Mouse (Mus musculus): ENCODE measurements around the gene Ostm1. TPM values are rescaled to one million over a fixed set of nuclear protein-coding genes. Genes with fewer than 3 reads are reported as not detected.

Gene Ostm1
- total RNA-seq, 2 experiments from 2014 or later, result 42.9 to 45.4 TPM

DNA sequence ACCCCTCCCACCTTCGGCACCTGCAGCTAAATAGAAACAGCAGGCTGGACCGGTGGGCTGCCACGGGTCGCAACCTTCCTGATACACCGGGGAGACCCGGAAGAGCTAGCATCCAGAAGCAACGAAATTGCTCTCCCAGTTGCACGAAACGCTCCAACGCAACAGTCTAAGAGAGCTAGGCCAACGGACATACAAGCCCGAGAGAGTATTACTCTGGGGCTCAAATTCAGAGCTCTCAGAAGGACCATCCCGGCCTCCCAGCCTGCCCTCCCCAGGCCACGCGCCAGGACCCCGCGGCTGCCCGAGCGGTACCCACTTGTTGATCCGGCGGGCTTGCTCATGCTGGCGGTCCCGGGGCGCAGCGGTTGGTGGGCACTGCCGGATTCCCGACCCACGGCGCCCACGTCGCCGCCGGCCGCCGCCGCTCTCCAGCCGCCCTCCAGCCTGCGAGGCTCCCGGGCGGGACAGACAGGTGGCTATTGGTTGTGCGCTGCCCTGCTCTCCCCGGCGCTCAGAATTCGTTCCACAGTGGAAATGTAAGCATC lies 984 bp upstream of the Ostm1 start:
- peak in 1 of 2 experiments; percentile 40 for DNase-seq (ENCODE audit: low spot score in 2 of 2)

DNA sequence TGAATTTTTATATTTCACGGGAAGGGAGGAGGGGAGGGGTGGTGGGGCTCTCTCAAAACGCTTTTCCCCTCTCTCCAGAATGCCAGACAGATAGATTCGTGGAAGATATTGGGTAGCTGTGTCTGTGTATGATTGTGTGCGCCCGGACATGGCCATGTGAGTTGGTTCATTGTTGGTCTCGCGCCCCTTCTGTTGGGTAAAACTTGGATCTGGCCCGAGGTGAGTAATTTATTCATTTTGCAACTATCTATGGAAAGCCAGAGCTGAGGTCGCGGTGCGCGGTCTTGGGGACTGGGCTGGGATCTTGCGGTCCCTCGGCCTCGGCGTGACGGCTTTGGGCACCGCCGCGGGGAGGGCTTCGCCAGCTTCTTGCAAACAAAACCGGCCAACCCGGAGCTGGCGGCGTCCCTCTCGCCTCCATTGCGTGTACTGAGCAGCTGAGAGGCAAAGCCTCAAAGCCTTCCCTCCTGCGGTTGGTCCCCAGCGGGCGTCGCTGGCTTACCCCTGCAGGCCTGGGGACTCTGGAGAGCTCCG lies 347 bp downstream of the Ostm1 start:
- DNase-seq (ENCODE audit: low spot score in 2 of 2), result peak; percentile 34 to 46

DNA sequence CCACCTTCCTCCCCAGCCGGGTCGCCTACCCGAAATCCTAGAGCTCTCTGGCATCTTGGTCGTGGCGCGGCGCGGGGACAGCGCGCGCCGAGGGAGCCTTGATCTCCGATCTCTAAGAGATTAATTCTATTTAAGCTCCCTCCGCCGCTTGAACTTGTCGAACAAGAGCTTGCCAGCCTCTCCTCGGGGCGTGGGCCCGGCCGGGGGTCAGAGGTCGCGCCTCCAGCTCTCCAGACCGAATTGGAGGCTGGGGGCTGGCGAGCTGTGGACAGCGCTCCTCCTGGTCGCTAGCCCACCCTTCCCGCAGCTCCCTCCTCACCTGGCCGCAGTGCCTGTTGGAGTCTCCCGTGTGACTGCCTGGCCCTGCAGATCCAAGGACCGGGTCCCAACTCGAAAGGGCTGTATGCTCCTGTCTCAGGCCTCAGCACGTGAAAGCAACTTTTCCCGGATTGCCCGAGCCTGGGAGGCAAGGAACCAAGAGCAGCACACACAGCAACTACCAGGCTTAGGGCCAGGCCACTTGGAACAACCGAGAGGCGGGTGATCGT lies 888 bp downstream of the Ostm1 start:
- peak; percentile 34 to 51 for DNase-seq (ENCODE audit: low spot score in 2 of 2)

DNA sequence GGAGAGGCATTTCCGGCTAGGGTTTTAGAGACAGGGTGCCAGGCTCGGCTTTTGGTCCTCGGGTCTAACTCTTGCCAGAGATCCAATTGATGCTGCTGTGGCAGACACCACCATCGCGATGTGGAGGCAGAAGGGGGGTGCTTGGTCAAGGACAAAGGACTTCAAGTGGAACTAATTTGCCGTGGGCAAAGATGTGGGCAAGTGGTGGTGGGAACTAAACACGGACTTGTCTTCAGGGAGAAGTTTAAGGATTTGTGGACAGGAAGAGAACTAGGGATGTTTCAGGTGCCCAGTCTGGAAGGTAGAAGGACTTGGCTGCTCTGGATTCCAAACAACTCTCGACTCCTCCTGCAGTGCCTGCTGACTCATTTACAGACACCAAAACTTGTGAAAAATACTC lies 1.5 kb downstream of the Ostm1 start:
- no peak for DNase-seq (ENCODE audit: low spot score in 2 of 2)

DNA sequence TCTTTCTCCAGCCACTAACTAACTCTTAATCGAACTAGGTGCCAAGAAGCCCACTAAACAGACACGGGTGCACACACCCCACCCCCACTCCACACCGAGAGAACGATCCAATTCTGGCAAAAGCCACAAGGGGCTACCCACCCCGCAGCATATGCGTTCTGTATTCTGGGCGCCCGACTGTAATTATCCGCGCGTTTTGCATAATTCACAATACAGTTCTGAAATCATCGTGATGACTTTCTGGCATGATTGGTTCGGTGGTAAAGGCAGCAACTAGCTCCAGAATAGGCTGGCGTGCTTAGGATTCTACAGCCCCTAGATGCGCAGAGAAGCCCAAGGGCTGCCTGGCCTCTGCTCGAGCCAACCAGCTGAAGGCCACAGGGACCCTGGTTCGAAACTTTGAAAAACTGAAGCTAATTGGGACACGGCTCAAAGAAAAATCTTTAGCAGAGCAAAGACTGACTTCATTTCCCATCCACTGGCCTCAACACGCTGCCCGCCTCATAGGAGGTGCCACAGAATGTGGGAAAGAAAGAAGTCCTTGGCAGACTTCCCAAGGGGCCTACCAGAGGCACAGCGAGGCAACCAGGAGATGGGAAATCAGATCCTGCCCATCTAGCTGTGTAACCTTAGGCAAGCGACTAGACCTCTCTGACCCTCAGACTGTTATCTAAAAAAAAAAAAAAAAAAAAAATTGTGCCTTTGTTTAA lies 2.1 kb downstream of the Ostm1 start:
- no peak for DNase-seq (ENCODE audit: low spot score in 2 of 2)

DNA sequence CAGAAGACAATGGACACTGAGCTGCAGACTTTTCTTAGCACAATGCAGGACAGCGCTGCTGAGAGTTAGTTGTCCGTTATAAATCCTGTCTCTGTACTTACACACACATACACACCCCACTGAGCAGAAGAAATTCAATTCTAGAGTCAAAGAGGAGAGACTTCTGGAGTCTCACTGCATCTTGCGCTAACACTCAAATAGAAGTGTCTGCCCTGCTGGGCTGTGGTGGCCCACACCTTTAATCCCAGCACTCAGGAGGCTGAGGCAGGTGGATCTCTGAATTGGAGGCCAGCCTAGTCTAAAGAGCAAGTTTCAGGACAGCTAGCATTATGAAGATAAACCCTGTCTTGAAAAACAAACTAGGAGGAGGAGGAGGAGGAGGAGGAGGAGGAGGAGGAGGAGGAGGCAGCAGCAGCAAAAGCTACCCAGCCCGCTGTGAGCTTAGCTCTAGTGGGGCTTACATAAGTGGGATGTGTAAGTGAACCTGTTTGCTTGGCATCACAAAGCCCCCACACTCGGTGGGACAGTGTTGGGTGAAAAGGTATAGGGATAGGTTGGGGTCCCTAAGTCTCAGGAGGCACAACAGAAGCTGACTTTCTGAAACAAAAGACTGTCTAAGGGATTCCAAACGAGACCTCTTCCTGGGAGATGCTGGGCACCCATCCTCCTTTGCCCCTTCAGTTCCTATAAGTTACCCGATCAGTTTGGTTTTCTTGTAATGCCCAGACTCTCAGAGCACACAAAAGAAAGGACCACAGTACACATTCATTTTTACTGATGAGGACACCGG lies 4.5 kb downstream of the Ostm1 start:
- DNase-seq (ENCODE audit: low spot score in 2 of 2), result no peak

DNA sequence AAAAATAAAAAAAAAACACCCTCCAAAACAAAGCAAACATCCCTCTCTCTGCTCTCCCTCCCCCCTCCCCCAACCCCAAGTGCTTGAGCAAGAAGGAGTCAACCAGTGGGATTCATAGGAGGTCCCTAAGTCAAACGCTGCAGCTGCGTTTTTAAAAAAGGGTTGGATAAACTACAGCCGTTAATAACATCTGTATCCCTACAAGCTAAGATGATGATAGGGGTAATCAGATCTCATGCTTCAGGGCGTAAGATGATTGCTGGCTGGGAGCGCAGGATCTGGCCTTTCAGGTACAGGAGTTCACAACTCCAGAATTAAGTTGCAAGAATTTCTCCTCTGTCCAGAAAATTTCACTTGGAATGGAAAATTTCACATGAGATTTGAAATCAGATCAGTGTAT lies 5.9 kb downstream of the Ostm1 start:
- DNase-seq (ENCODE audit: low spot score in 2 of 2), result no peak

DNA sequence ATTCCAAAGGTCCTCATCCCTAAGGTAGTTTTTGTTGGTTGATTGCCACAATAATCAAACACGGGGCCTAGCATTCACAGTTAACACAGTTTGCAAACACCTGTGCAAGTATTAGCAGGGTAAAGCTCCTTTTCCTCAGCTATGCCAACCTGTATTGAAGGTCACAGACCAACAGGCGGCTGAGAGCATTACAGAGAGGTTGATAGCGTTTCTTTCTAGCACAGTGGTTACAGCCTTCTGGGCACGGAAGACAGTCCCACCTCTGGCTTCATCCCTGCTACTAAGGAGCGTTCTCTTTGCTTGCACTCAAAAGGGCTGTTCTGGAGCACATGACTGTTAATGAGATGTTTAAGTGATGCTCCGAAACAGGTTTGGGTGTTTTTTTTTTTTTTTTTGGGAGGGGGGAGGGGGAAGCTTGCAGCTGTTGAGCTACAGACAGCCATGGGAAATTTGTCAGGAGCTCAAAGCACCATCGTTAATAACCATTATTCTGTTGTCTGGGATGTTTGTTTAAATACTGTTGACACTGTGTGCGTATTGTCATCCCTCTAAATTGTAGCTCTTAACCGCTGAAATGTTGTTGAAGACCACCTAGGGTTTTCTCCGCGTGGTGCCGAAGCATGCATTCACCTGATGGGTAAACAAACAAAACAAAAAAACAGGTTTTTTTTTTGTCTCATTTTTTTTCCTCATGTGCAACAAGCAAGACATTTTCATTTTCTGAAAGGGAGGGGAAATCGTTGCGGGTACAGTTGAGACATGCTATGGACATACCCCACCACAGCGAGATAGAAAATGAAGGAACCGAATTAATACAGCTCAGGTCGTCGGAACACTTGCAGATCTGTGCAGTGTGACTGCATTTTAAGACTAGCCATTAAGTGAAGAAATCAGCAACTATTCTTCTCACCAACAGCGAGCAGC lies 6.9 kb downstream of the Ostm1 start:
- no peak for DNase-seq (ENCODE audit: low spot score in 2 of 2)

DNA sequence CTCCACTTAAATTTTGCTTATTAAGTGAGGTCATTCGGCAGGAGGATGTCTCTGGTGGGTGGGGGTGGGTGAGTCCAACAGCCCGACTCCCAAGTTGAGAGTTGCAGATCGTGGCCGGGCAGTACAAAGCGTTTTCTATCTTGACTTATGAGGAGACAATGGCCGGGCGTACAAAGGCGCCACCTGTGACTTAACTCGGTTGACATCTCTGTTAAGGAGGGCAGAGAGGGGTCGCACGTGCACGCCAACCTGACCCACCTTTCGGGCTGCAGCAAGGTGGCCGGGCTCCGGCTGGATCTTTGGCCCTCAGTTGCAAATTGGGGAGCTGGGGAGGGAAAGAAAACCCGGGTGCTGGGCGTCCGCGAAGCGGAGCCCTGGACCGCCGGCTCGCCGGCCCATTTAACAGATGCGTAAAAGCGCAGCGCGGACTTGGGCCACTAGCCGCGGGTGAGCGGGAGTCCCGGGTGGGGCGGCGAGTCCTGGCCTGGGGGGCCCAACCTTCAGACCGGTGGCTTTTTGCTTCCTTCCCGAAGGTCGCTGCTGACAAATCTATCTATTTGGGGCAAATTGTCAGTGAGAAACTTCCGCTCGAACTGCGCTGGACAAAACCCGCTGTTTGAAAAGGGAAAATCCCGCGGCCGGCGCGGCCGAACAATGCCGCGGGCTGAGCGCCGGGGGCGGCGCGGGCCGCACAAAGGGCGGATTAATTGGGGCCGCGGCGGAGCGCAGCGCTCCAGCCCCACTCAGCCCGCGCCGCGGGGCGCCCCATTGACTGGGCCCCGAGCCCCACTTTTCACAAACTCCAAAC lies 7.8 kb downstream of the Ostm1 start:
- DNase-seq (ENCODE audit: low spot score in 2 of 2), result peak in 1 of 2 experiments; percentile 43

DNA sequence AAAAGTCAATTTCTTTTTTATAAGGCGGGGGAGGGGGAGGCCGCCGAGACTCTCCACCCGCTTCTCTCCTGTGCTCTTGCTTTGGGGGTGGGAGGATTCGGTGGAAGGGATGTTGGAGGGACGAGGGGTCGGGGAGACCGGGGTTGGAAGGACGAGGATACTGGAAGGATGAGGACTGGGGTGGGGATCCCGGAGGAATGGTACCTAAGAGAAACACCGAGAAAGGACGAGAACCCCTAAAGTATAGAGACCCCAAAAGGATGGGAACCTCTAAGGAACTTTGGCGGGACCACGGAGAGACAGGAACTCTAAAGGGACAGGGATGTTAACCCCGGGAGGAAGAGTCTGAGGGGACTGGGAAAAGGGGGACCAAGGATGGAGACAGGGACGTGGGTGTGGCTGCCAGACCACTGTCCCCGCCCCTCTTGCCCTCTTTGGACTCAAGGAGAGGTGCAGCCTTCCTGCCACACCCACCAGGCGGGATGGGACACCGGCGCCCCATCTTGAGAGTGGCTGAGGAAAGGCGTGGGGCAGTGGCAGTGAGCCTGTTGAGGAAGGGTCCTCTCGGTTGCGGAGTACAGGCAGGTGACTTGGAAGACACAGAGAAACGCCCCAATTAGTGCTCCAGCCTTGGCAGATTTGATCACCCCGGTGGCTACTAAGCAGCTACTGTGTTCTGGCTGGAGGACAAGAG lies 8.5 kb downstream of the Ostm1 start:
- no peak for DNase-seq (ENCODE audit: low spot score in 2 of 2)

DNA sequence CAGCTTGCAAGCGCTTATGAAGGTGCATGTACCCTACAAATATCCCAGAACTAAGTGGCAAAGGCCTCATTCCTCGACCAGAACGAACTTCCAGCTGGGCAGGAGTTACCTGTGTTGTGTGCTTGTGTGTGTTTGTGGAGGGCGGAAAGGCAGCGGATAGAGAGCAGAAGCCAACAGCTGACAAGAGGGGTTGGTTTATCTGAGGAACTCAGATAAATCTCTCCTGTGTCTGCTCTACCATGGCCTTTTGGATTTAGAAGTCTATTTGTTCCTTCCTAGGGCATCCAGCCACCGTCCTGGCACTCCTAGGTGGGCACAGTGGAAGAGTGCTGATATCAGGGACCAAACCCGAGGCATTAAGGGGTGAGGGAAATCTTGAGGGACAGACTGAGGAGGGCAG lies 9.6 kb downstream of the Ostm1 start:
- DNase-seq (ENCODE audit: low spot score in 2 of 2), result no peak

DNA sequence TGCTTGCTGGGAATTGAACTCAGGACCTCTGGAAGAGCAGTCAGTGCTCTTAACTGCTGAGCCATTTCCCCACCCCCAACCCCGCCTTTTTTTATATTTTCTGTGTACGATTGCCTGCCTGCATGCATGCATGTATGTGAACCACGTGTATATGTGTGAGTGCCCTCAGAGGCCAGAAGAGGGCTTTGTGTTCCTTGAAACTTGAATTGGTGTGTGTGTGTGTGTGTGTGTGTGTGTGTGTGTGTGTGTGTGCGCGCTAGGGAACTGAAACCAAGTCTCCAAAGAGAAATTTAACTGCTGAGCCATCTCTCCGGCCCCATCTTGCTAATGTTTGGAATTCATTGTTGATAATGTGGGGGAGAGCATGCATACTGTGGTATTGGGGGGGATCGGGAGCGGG lies 15.0 kb downstream of the Ostm1 start:
- DNase-seq (ENCODE audit: low spot score in 2 of 2), result no peak

DNA sequence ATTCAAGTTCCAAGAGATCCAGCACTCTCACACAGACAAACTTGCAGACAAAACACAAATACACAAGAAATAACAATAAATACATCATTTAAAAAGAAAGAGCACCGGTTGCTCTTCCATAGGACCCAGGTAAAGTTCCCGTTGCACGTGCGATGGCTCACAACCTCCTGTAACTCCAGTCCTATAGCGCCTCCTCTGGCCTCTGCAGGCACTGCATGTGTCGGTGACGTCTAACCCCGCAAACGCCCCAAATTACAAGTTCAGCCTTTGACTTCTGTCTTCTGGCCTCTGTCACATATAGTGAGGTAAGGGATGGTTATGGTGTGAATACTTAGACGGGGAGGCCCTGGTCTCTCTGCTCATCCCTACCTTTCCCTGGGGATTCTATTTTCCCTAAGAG lies 17.9 kb downstream of the Ostm1 start:
- no peak for DNase-seq (ENCODE audit: low spot score in 2 of 2)

DNA sequence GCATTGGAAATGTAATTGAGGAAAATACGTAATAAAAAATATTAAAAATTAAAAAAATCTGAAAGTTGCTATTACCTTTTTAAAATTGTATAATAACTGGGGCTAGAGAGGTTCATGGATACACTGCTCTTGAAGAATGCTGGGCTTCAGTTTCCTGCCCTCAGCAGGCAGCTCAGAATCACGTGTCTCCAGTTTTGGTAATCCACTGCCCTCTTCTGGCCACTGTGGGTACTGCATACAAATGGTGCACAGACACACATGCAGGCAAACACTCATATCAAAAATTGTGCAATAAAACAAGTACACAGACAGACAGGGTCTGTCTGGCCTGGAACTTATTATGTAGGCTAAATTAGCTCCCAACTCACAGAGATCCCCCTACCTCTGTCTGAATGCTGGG lies 21.3 kb downstream of the Ostm1 start:
- no peak for DNase-seq (ENCODE audit: low spot score in 2 of 2)

DNA sequence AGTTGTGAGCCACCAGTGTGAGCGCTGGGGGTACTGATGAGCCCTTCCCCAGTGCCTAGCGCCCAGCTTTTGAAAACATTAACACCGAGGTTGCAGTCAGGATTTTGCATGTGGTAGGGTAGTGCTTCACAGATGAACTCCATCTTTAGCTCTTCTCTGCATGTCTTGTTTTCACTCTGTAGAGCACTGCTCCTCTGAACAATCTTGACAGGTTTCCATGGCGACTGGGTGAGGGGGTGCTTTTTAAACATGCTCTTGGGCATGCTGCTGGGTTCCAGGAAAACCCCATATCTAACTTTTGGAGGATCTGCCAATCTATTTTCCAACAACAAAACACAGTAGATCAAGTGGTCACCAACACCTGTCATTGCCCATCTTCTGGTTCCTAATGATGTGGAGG lies 23.1 kb downstream of the Ostm1 start:
- DNase-seq (ENCODE audit: low spot score in 2 of 2), result no peak

DNA sequence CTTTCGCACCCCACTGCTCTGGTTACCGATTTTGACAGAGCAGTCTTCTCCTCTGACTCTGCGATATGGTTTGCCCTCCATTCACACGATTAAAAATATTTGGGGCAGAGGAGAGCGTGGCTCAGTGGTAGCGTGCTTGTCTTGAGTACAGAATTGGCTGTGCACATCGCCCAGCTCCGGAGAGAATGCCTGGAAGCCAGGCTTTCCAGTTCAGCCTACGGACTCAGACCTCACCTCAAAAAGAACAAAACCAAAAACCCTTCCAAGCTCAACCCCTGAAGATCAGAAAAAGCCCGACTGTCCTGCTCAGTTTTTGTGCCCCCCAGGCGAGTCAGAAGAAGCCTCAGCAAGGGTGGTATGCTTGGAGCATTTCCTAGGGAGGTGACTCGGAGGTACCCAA lies 29.5 kb downstream of the Ostm1 start:
- DNase-seq (ENCODE audit: low spot score in 2 of 2), result no peak

DNA sequence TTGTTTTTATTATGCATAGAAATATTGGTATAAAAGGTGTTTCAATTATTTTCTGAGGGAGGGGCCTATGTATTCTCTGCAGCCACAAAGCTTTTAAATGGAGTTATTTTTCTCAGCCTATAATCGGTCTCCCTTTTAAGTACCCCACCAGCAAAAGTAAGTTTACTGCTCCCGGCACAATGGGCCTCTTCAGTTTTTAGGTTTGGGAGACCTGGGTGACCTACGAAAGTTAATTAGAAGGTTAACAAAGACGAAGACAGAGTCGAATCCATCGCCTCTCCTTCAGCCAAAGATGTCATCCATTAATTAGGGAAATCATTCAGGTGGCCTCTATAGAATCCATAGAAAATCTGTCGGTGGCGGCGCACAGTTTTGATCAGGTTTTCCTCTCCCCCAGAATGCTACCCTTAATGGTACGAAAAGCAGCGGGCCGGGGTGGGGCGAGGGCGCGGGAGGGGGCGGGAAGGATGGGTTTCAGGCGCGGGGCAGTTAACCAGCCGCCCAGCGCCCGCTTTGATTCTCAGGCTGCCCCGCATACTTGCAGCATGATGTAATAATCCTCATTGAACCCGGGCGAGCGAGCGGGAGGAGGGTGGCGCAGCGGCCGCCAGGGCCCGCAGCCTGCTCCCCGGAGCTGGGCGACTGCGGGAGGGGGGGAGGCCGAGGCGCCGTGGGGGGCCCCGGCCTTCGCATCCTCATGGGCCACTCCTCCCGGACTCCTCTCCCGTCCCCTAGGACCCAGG lies 30.2 kb downstream of the Ostm1 start:
- DNase-seq (ENCODE audit: low spot score in 2 of 2), result peak in 1 of 2 experiments; percentile 44

DNA sequence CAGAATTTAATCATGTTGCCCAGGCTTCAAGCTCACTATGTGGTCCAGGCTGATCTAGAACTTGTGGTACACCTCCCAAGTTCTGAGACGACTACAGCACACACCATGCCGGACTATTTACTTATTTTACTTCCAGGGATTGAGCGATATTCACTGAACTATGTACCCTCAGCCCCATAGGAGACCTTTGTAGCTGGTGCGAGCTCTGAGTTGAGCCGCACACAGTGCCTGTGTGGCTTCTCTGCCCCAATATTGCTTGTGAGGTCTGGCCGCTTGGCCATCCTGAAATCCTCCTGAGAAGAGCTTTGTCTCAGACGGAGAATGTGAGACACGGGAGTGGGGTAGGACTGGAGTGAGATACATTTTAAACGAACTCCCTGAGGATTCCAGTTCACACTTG lies 31.1 kb downstream of the Ostm1 start:
- DNase-seq (ENCODE audit: low spot score in 2 of 2), result no peak

DNA sequence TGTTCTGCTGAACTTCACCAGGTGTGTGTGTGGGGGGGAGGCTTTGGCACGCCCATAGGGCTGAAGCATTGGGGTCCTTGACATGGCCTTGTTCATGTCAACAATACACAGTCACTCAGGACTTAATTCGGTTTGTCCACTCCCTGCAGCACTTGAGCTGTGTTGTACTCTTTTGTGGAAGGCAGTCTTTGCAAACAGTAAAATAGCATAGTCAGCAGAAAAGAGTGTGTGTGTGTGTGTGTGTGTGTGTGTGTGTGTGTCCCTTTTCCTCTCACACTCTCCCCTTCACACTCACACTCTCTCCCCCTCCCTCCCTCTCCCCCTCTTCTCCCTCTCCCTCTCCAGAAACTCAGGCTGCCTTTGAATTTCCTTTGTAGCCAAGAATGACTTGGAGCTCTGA lies 34.7 kb downstream of the Ostm1 start:
- DNase-seq (ENCODE audit: low spot score in 2 of 2), result no peak
